Mouse (Mus musculus): ENCODE measurements at regions not wholly inside any gene's neighbourhood (a gene's known extent, or its start where the extent isn't known, plus 50 kb on each side); places are given as distances from the start of the nearest gene placed in this dataset.
"Not testable (repeated sequence)": the region's sequence is repeated elsewhere in the genome, so short reads cannot be mapped to it uniquely, and the experiment has no call there.

DNA sequence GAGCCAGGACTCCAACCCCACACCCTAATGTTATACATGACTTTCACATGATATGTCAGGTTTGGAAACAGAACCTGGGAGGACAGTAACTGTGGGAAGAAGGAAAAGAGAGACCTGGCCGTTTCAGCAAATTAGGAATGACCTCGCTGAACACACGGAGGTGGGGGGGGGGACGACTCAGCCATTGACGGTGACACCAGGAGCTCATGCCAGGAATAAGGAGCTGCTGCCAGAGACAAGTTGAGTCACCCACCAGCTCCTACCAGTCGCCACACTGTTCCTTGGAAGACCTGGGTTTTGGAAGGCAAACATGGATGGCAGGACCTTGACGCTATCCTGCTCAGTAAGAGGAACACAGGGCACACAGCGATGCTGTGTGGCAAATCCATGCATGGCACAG lies 364.7 kb downstream of the Sox9 start:
- no peak for TF ChIP-seq CTCF (conservative IDR thresholded peaks at IDR 0.05)
- no peak overlapping the region for H3K4me3 ChIP-seq
- no peak for DNase-seq (ENCODE audit: low spot score in 2 of 2)
- peak overlapping the region; percentile 72; the same call in 1 of the 2 replicates for H3K27ac ChIP-seq

DNA sequence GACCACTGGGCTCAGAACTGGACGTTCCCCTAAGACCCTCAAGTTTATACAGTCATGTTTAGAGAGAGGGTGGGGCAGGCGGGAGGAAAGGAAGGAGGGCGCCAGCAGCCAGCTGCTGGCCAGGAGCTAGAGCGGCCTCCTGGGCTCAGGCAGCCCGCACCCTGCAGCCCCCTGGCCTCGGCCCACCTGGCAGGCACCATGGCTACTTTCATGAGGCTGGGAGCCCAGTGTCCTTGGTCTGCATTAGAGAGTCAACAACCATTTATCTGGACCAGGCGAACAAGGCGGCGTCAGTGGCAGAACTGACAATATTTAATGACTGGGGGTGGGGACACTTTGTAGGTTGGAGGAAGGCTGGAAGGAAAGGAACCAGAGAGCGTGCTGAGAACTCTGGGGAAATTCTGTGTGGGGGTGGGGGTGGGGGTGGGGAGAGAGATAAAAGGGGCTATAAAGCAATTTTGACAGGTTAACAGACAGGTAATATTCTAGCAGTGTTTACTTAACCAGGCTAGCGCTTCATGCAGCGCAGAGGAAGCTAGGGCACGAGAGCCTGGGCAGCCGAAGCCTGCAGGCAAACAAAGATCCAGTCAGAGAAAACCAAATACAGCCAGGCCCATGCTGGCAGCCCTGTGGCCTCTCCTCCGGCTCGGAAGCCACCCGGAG lies 365.6 kb downstream of the Sox9 start:
- peak overlapping the region; percentile 72 for H3K27ac ChIP-seq
- H3K4me3 ChIP-seq: no peak overlapping the region
- peak in 1 of 2 experiments; percentile 44 for DNase-seq (ENCODE audit: low spot score in 2 of 2)
- no peak for TF ChIP-seq CTCF (conservative IDR thresholded peaks at IDR 0.05)

DNA sequence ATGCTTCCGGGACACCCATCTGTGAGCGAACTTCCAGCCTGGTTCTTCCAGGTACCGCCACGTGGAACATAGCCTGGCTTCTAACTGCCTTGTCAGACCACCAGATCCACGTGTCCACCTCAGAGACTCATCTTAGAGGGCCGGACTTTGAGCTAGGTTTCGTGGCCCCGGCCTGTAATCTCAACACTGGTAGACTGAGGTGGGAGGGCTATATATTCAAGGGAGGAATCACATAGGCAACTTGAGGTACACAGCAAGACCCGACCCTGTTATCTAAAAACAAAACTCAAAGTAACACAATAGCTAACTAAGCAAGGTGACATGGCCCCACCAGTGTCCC lies 366.1 kb downstream of the Sox9 start:
- no peak overlapping the region for H3K4me3 ChIP-seq
- no peak for TF ChIP-seq CTCF (conservative IDR thresholded peaks at IDR 0.05)
- peak overlapping the region; percentile 72 for H3K27ac ChIP-seq
- DNase-seq (ENCODE audit: low spot score in 2 of 2): no peak

DNA sequence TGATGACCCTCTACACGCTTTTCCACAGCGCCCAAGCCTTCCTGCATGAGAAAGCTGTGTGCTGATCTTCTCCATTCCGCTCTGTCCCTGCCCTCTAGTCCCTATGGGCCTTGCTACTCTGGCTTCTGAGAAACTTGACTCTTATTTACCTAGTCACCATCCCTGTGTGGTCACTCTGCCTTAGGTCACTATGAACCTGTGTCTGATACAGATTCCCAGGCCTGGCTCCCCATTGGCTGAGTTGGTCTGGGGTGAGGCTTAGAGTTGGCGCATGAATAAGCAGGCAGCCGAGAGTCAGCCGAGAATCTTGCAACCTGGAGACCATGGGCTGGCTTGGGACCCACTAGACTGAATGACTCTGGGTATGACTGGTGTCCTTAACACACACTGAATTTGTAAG lies 373.5 kb downstream of the Sox9 start:
- no peak for TF ChIP-seq CTCF (conservative IDR thresholded peaks at IDR 0.05)
- no peak overlapping the region for H3K4me3 ChIP-seq
- no peak for DNase-seq (ENCODE audit: low spot score in 2 of 2)
- H3K27ac ChIP-seq: no peak overlapping the region

DNA sequence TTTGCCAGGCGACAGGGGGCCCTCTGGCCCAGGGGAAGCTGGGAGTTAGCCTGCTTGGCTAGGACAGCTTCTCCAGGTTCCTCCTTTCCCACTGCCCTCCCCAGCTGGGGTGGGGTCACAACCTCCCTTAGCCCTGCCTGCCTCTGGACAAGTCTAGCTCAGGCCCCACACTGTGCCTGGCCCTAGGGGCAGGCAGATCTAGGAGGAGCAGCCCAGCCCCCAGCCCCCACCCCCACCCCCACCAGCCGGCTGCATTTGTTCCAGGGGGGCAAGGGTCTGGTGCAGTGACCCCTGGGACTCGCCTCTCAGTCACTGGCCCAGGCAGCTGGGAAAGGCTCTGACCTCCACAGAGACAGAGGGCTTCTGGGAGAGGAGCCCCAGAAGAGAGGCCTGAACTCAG lies 381.9 kb downstream of the Sox9 start:
- Histone ChIP-seq H3K4me3 (no peak overlapping the region), H3K27ac (peak overlapping the region; percentile 46; the same call in 1 of the 2 replicates)
- TF ChIP-seq CTCF (conservative IDR thresholded peaks at IDR 0.05): no peak
- DNase-seq (ENCODE audit: low spot score in 2 of 2): no peak

DNA sequence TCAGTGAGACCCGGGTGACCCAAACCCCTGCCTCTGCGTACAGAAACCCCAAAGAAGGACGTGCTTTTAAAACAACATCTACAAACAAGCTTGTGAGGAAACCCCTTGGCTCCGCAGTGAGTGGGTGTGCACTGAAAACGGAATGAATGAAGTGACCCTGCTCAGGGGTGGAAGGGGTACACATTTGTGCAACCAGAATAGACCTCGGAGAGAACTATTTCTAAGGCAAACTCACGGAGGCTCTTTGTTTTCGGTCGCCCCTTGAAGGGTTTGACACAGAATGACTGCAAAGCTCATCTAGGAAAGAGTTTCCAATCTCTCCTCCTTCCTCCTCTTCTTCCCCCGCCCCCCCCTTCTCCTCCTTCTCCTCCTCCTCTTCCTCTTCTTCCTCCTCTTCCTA lies 382.5 kb downstream of the Sox9 start:
- no peak for TF ChIP-seq CTCF (conservative IDR thresholded peaks at IDR 0.05)
- peak overlapping the region; percentile 46; the same call in 1 of the 2 replicates for H3K4me3 ChIP-seq
- no peak for DNase-seq (ENCODE audit: low spot score in 2 of 2)
- peak overlapping the region; percentile 86 for H3K27ac ChIP-seq

DNA sequence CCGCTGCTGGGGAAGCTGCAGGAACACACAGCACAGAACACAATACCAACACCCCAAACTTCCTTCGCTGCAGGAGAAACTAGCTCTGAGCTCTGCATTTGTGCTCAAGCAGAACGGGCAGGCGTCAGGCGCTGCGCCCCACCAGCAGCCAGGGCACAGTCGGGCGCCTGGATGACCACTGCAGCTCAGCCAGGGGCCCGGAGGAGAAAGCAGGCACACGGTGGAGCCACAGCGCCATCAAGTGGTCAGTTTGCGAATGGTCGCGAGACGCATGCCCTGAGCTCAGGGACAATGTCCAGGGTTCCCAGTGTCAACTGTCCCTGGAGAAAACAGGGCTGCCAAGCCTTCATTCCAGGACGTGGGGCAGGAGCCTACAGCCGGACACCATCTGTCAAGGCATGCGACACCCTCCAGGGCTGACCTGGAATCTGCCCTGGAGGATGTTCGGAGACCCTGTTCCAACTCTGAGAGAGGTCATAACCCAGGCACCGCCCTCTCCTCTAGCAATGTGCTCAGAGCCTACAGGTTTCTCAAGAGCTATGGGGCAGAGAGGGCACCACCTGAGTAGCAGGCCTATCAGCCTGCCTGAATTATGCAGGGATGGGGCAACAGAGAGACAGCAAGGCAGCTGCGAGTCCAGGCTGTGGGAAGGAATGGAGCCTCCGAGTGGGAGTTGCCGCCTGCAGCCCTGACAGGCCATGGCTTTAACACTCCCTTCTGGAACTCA lies 383.2 kb downstream of the Sox9 start:
- Histone ChIP-seq H3K4me3 (peak overlapping the region; percentile 46), H3K27ac (peak overlapping the region; percentile 86)
- peak; percentile 98 for TF ChIP-seq CTCF (conservative IDR thresholded peaks at IDR 0.05)
- DNase-seq (ENCODE audit: low spot score in 2 of 2): peak; percentile 61 to 79

DNA sequence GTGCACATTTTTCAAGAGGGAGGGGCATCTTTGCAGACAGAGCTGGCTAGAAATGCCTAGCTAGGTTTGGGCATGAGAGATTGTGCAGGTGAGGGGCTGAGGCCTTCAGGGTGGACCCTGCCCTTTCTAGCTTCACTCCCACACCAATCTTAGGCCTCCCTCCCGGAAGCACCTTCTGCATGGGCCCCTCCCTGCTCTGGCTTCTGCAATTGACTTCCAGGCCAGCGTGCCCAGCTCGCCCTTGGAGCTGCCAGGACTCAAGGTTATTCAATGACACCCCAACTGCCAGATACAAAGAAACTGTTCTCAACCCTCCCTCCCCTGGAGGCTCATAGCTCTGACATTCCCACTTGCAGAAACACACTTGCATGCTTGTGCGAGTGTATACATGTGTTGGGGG lies 384.5 kb downstream of the Sox9 start:
- no peak for TF ChIP-seq CTCF (conservative IDR thresholded peaks at IDR 0.05)
- peak overlapping the region; percentile 60; the same call in 1 of the 2 replicates for H3K27ac ChIP-seq
- H3K4me3 ChIP-seq: no peak overlapping the region
- DNase-seq (ENCODE audit: low spot score in 2 of 2): no peak

DNA sequence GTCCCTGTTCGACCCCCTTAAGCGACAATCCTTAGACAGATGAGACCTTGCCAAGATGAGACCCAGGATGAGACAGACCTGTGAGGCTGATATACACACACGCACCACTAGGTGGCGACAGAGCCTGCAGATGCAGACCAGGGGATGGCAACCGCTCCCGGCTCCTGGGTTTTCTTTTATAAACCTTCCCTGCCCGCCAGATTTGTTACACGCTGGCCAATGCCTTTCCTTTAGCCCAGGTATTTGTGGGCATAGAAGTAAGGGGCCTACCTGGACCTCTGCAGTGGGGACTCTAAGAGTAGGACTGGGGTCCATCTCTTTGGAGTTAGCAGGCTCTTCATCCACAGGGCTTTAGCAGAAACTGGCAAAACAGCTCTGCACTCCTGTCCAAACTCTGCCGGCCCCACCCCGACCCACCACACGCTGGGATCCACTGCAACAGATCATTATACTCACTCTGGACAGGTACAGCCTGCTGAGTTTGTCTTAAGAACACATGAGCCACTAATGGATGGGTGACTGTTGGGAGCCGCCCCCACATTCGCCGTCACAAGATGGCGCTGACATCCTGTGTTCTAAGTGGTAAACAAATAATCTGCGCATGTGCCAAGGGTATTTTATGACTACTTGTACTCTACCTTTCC lies 390.6 kb downstream of the Sox9 start:
- peak; percentile 89 for TF ChIP-seq CTCF (conservative IDR thresholded peaks at IDR 0.05)
- H3K27ac ChIP-seq: peak overlapping the region; percentile 84
- peak overlapping the region; percentile 54 for H3K4me3 ChIP-seq
- peak; percentile 62 to 69 for DNase-seq (ENCODE audit: low spot score in 2 of 2)

DNA sequence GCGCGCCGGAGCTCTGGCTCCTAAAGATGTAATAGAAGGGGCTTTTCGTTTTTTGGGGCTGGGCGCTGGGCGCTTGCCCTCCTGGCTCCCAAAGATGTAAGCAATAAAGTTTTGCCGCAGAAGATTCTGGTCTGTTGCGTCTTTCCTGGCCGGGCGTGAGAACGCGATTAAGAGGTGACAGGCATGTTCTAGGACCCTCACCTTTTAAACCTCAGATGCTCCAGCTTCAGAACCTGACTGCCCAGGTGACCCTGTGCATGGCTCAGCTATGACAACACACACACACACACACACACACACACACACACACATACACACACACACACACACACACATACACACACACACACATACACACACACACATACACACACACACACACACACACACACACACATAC lies 391.3 kb downstream of the Sox9 start:
- H3K27ac ChIP-seq: peak overlapping the region; percentile 55; the same call in 1 of the 2 replicates
- not testable (repeated sequence) for H3K4me3 ChIP-seq; DNase-seq (ENCODE audit: low spot score in 2 of 2)

DNA sequence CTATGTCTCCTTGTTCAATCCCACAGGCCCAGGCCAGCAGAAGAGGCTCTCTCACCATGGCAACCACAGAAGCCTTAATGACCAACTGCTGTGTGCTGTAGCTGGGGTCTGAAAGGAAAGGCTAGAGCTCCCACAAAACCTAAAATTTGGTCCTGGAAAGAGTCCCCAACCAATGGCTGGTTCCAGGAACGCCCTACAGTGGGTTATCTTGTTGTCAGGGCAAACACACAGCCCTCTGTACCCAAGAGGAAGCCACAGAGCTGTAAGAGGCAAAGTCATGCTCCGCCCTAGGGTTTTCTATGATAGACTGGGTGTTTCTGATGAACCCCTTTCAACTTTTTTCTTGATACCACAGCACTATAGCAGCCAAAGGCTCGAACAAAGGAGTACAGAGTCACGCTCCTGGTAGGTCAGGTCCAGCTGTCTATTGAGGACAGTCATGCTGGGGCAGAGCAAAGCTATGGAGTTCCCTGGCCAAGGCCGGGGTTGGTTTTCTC lies 392.0 kb downstream of the Sox9 start:
- Histone ChIP-seq H3K27ac (peak overlapping the region; percentile 28; the same call in 1 of the 2 replicates), H3K4me3 (no peak overlapping the region)
- no peak for DNase-seq (ENCODE audit: low spot score in 2 of 2)
- TF ChIP-seq CTCF (conservative IDR thresholded peaks at IDR 0.05): no peak

DNA sequence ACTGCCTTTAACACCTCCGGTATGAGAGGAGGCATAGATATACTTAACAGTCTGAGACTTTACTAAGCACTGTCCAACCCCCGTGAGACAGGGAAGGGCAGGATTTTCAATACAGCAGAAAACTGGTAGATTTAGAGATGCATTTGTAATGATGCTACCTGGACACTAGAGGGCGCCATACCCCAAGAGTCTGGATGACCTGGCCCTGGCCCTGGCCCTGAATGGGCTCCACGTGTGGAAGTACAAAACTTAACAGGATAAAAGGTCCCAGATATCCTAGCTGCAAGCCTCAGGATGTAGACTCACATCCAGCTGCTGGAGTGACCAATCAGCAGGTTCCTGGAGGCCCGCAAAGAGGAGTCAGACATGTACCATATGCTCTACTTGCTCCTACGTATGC lies 393.3 kb downstream of the Sox9 start:
- DNase-seq (ENCODE audit: low spot score in 2 of 2): no peak
- Histone ChIP-seq H3K4me3 (no peak overlapping the region), H3K27ac (no peak overlapping the region)
- peak; percentile 82 for TF ChIP-seq CTCF (conservative IDR thresholded peaks at IDR 0.05)

DNA sequence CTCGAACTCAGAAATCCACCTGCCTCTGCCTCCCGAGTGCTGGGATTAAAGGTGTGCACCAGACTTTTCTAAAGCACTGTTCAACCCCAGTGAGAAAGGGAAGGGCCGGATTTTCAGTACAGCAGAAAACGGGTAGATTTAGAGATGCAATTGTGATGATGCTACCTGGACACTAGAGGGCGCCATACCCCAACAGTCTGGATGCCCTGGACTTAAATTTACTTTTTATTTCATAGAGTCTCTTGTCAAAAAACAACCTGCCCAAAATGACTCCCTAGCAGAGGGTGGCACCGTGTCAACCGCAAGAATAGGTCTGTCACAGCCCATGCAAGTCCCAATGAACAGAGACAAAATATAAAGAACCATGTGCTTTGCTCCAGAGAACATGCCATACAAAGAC lies 394.2 kb downstream of the Sox9 start:
- H3K27ac ChIP-seq: no peak overlapping the region
- DNase-seq (ENCODE audit: low spot score in 2 of 2): peak in 1 of 2 experiments; percentile 72
- peak; percentile 84 for TF ChIP-seq CTCF (conservative IDR thresholded peaks at IDR 0.05)
- no peak overlapping the region for H3K4me3 ChIP-seq
